ENCODE assay signal across 8 mouse cellular contexts in genomic region chr10:111506926-111507459, GRCm38 (mm10). TPM values are rescaled to one million over a fixed set of nuclear protein-coding genes. Genes with fewer than 3 reads are reported as not detected.
DNase-seq lines count a peak whose midpoint lies in the region; ATAC-seq lines count a peak whose summit lies in the region.

No protein-coding gene starts in this region.

- peak overlapping the region; percentile 66 for H3K4me2 ChIP-seq in forebrain, embryonic 13.5 days
- H3K4me2 ChIP-seq in intestine, embryonic 14.5 days (ENCODE audit: low read length), result peak overlapping the region; percentile 73

- DNase-seq in cerebellum, postnatal 4 days (ENCODE audit: low spot score in 2 of 2), result no peak
- peak; percentile 51 to 63 for DNase-seq in right cerebral cortex, adult 2 months (ENCODE audit: low spot score in 2 of 2)
- DNase-seq in right cerebral cortex, postnatal 4 days, result no peak
- DNase-seq in intestine, embryonic 14.5 days (ENCODE audit: low spot score), result no peak
- DNase-seq in retina, embryonic 14.5 days (ENCODE audit: low spot score), result no peak

- H3K36me3 ChIP-seq in forebrain, embryonic 13.5 days (ENCODE audit: poor library complexity, severe bottlenecking), result no peaks in the 10 kb centered on the region
- peaks cover 6% of the 10 kb centered on the region; the same call in 1 of the 2 replicates for H3K36me3 ChIP-seq in intestine, embryonic 14.5 days (ENCODE audit: control insufficient read depth, insufficient read depth, low read length)
- peaks cover 11% of the 10 kb centered on the region for H3K36me3 ChIP-seq in megakaryocyte, embryonic 14.5 days (replicated peaks; ENCODE audit: low read length)

- H3K4me1 ChIP-seq in forebrain, embryonic 13.5 days, result peaks cover 21% of the 10 kb centered on the region
- peaks cover 32% of the 10 kb centered on the region for H3K4me1 ChIP-seq in intestine, embryonic 14.5 days (replicated peaks; ENCODE audit: control insufficient read depth, insufficient read depth, low read length)
- peaks cover 69% of the 10 kb centered on the region for H3K4me1 ChIP-seq in megakaryocyte, embryonic 14.5 days

- WGBS in forebrain, embryonic 13.5 days, result under 1% methylated on average over 22 of the region's 23 CpGs
- under 1% methylated on average over 19 of the region's 23 CpGs for WGBS in intestine, embryonic 14.5 days

- H3K27me3 ChIP-seq in forebrain, embryonic 13.5 days, result peaks cover 3% of the 10 kb centered on the region; the same call in 1 of the 2 replicates
- no peaks in the 10 kb centered on the region for H3K27me3 ChIP-seq in intestine, embryonic 14.5 days (replicated peaks; ENCODE audit: control insufficient read depth, insufficient read depth, low read length)
- no peaks in the 10 kb centered on the region for H3K27me3 ChIP-seq in megakaryocyte, embryonic 14.5 days (replicated peaks)

- H3K9ac ChIP-seq in forebrain, embryonic 13.5 days, result peak overlapping the region; percentile 91
- peak overlapping the region; percentile 87 for H3K9ac ChIP-seq in intestine, embryonic 14.5 days (ENCODE audit: low read length)

- no peaks in the 10 kb centered on the region for H3K9me3 ChIP-seq in forebrain, embryonic 13.5 days (replicated peaks)
- no peaks in the 10 kb centered on the region for H3K9me3 ChIP-seq in intestine, embryonic 14.5 days (ENCODE audit: control insufficient read depth, low read length)
- no peaks in the 10 kb centered on the region for H3K9me3 ChIP-seq in megakaryocyte, embryonic 14.5 days

- ATAC-seq in cerebellum, adult (ENCODE audit: insufficient number of reproducible peaks, low FRiP score, low TSS enrichment), result peak; percentile 10
- ATAC-seq in forebrain, embryonic 13.5 days, result peak; percentile 44
- peak; percentile 10 for ATAC-seq in intestine, embryonic 14.5 days (replicated peaks; ENCODE audit: low FRiP score, low TSS enrichment, low read depth)

- H3K27ac ChIP-seq in forebrain, embryonic 13.5 days, result peak overlapping the region; percentile 91
- H3K27ac ChIP-seq in intestine, embryonic 14.5 days (ENCODE audit: low read depth), result peak overlapping the region; percentile 95

- peak overlapping the region; percentile 80 for H3K4me3 ChIP-seq in forebrain, embryonic 13.5 days
- peak overlapping the region; percentile 72 for H3K4me3 ChIP-seq in intestine, embryonic 14.5 days (ENCODE audit: low read depth, low read length)
- peak overlapping the region; percentile 98 for H3K4me3 ChIP-seq in megakaryocyte, embryonic 14.5 days (replicated peaks)

RNA-seq across cellular contexts. Expression of gene Phlda1, which starts 0.9 kb away (rescaled TPM):
- polyA plus RNA-seq in forebrain, embryonic 13.5 days (2015; fragmentation: Nextera tagmentation; extraction: Ambion mirVana), result 18.1 and 23.2 TPM in 2 replicates
- polyA plus RNA-seq in intestine, embryonic 14.5 days (2014; fragmentation: Nextera tagmentation; extraction: Ambion mirVana), result 42.4 and 46.0 TPM in 2 replicates
- polyA plus RNA-seq in megakaryocyte, embryonic 14.5 days (2012; ENCODE audit: insufficient read depth, low replicate concordance), result 91.0 and 259 TPM in 2 replicates

RNA-seq across cellular contexts. Expression of gene Nap1l1, which starts 34.0 kb away (rescaled TPM):
- polyA plus RNA-seq in forebrain, embryonic 13.5 days (2015; fragmentation: Nextera tagmentation; extraction: Ambion mirVana), result 313 and 318 TPM in 2 replicates
- polyA plus RNA-seq in intestine, embryonic 14.5 days (2014; fragmentation: Nextera tagmentation; extraction: Ambion mirVana), result 248 and 249 TPM in 2 replicates
- polyA plus RNA-seq in megakaryocyte, embryonic 14.5 days (2012; ENCODE audit: insufficient read depth, low replicate concordance), result 40.1 and 96.6 TPM in 2 replicates

Comparison
In these comparisons a context has a peak if more than half of its experiments do, and no peak if none do; other contexts are left out.
1. DNase-seq: peak in right cerebral cortex, adult 2 months (2 of 2); none in cerebellum, postnatal 4 days (0 of 2), right cerebral cortex, postnatal 4 days (single experiment), intestine, embryonic 14.5 days (single experiment) and retina, embryonic 14.5 days (single experiment).
2. Peak in every context shown above with its lines, with median percentiles within 50 percentile points of each other: ATAC-seq and H3K4me3 ChIP-seq.